Mouse (Mus musculus) bone marrow, adult 2 months (tissue): ENCODE data around the gene Edem2.

Source experiments
- CTCF ChIP-seq: fragments of 200-500 bp; IDR thresholded peaks from 2 replicates; pipeline ENCODE4 v1.5.1; 2011; ENCODE audit warnings: low read length, control low read depth; ENCODE audit not compliant: control insufficient read depth, insufficient read depth
- POLR2A ChIP-seq: fragments of 200-500 bp; IDR thresholded peaks from 2 replicates; pipeline ENCODE4 v1.6.1; 2011; ENCODE audit warnings: low read depth, mild to moderate bottlenecking, control low read depth, low read length, borderline replicate concordance; ENCODE audit not compliant: control insufficient read depth

DNA sequence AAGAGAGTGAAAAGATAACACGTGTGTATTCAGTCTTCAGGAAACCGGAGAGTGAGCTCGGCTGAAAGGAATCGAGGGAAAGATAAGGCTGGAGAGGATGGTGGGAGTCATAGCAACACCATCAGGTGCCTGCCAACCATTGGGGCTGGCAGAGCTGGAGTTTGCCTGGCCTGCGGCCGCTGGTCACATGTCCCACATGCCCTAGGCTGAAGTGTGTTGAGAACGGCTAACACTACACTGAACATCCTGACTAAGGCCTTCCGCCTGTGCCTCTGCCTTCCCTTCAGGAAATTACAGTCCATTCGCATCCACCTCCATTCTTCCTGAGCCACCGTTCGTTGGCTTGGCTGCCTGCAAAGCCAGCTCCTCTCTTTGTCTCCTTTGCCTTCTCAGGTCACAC, 12.9 kb upstream of the Edem2 start:
- no peak for TF ChIP-seq POLR2A
- no peak for TF ChIP-seq CTCF
